Mouse (Mus musculus) adrenal gland (tissue): ENCODE measurements around the gene Pum1.
"Not testable (repeated sequence)": the region's sequence is repeated elsewhere in the genome, so short reads cannot be mapped to it uniquely, and the experiment has no call there.

Experiments used
- intact Hi-C: fragments of 180-260 bp; cut with DNase I; formaldehyde crosslinking; loops from one replicate; pipeline ENCODE4 v1.15.1; 2025
- long read RNA-seq, 2 experiments: library from polyadenylated mRNA; unstranded; transcript quantifications; one replicate each; pipeline ENCODE4 v2.0.0; 2020; ENCODE audit warnings: borderline replicate concordance in 1 of 2; ENCODE audit not compliant: insufficient replicate concordance in 1 of 2

Gene Pum1
- long read RNA-seq, experiment 1, full-length matches to known transcripts: 5 of 20 reads
- long read RNA-seq, experiment 1, partial matches to known transcripts: 4 of 20 reads
- long read RNA-seq, experiment 1, other reads (novel, unspliced or antisense): 11 of 20 reads
- long read RNA-seq, experiment 2, full-length matches to known transcripts: 3 of 20 reads
- long read RNA-seq, experiment 2, partial matches to known transcripts: 10 of 20 reads
- long read RNA-seq, experiment 2, other reads (novel, unspliced or antisense): 7 of 20 reads

DNA sequence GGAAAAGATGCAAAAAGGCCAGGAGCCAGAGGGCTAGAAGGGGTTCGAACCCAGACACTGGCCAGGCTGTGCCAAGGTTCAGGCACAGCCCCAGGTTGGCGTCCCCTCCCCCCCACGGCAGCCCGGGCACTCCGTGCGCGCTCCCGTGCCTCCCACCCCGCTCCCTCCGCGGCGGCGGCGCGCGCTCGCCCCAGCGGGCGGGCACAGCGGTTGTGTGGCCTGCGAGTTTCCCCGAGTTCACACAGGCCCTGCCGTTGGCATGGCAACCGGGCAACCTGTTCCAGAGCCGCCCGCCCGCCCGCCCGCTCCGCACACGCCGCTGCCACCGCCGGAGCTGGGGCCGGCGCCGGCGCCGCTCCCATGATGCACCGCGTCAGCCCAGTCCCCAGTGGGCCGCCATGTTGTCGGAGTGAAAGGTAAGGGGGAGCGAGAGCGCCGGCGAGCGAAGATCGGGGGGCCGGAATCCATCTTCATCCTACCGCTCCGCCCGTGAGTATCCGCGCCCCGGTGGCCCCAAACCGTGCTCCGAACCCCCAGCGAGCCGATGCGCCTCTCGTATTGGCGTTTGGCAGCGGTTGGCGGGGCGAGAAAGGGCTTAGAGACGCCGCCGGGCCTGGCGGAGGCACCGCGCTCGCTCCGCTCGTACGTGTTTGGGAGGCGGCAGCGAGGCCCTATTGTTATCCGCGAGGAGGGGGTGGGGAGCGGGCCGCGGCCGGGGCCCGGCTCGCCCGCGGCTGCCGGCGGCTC is at the start of gene Pum1:
TSS of gene Pum1 (plus strand) at position 343 of the 747 bp plus-strand sequence.
- intact Hi-C loops: no loop called here

DNA sequence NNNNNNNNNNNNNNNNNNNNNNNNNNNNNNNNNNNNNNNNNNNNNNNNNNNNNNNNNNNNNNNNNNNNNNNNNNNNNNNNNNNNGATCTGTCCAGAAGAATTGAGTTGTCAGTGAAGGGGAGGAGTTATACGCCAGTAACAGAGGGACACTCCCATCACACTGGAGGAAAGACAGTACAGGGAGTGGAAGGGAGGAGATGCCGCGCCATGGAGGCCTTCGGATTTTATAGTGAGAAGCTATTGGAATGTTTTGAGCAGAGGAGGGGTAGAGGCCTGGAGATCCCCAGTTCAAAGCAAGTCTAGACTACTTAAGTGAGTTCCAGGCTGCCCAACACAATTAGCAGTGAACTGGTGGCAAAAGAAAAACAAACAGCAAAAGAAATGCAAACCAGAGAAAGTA is 33.7 kb upstream of the Pum1 start:
- intact Hi-C loops: no loop called here

DNA sequence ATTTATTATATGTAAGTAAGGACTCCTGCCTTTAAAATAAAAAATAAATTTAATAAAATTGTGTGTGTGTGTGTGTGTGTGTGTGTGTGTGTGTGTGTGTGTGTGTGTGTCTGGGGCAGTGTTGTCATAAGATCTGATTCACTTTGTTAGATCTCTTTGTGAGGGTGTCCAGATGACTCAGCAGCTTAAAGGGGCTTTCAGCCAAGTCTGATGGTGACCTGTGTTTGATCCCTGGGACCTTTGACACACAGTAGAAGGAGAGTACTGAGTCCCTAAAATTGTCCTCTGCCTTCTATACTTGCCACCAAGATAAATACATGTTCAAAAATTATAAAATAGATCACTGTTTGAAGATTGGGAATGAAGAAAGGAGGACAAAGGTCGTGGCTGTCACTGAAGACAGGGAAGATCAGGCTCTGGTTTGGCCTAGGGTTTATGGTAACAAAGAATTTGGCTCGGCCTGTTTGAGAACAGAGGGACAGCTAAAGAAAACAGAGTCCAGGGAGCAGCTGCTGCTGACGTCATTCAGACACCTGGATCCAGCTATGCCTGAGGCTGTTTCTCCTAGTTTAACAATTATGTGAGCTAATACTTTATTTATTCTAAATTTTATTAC is 32.8 kb upstream of the Pum1 start:
- intact Hi-C loops: no loop called here

DNA sequence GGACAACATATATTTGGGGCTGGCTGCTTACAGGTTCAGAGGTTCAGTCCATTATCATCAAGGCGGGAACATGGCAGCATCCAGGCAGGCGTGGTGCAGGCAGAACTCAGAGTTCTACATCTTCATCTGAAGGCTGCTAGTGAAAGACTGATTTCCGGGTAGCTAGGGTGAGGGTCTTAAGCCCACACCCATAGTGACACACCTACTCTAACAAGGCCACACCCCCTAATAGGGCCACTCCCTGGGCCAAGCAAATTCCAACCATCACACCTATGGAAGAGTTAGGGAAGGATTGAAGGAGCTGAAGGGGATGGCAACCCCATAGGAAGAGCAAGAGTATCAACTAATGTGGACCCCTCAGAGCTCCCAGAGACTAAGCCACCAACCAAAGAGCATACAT is 28.0 kb upstream of the Pum1 start:
- intact Hi-C loops: not testable (repeated sequence)

DNA sequence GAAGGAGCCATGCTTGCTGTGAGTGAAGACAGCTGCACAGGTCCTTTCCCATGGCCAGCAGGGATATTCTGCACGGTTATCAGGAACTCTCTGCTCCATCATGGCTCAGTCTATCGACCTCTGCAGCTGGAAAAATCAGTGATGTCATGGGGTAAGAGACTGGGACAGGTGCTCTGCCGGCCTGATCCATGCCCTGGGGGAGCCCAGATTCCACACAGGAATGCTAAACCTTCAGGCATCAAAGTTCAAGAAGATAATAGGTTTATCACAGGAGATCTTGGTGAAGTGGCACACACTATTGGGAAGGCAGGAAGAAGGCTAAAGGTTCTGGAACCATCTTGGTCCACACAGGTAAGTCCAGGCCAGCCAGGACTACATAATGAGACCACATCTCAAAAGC is 26.4 kb upstream of the Pum1 start:
- intact Hi-C loops: no loop called here

DNA sequence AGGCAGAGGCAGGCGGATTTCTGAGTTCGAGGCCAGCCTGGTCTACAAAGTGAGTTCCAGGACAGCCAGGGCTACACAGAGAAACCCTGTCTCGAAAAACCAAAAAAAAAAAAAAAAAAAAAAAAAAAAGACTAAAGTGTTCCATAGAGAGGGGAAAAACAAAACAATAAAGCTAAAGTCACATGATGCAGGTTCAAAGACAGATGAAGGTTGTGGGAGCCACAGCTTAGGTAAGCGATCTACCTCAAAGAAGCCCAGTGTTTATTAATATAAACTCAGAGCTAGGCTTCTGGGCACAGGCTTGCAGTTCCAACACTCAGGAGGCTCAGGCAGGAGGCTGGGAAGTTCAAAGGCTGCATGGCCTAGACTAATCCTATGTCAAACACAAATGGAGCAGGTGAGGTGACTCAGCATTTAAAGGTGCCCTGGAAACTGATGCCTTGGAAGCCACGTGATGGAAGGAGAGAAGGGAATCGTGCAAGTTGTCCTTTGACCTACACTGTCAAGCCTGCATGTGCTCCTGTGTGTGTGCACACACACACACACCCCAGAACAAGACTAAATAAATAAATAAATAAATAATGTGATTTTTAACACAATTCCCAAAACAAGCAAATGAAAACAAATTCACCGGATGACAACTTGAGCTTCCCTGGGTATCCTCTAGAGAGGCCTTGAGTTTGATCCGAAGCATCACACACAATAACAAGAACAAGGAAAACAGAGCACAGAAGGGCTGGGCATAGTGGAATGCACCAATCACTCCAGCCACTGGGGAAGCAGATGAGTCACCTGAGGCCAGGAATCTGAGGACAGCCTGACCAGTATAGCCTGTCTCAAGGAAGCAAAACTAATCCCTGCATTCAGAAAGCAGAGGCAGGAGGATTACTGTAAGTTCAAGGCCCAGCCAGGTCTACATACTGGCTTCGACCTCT is 25.4 kb upstream of the Pum1 start:
- intact Hi-C loops: no loop called here

DNA sequence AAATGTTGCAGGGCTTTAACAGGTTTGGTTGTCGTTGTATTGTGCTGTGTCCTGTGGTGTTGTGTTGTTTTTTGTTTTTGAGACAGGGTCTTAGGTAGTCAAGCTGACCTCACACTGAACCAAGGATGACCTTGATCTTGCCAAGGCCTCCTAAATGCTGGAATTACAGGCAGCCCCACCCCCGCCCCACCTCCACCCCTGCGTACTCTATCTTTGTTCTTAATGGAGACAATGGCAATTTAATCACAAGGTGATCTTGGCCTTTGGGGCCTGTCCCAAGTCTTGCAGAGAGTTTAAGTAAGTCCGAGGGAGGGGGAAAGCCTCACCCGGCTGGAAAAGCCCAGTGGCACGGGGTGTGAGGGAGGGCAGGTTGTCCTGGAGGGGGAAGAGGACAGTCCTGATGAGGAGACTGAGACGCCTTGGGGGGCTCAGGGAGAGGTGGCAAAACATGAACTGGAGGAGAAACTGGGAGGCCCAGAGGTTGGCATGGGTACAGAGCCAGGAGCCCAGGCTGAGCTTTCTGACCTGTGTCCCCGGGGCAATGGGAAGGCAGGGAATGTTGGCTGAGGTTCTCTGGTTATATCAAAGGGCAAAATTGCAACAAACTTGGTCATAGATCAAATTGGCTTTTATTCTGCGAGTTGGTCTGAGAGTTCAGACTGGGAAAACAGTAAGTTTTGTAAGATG is 22.9 kb upstream of the Pum1 start:
- intact Hi-C loops: no loop called here

DNA sequence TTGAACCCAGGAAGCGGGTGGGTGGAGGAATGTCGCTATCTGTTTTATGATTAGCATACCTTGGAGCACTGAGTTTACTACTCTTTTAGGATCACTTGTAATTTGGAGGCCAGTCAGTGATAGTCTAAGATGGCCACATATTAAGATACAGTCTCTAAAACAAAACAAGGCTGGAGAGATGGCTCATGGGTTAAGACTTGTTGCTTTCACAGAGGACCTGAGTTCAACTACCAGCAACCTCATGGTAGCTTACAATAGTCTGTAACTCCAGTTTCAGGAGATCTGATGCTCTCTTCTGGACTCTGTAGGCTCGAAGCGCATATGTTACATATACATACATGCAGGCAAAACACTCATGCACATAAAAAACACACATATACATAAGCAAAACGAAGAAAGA is 20.7 kb upstream of the Pum1 start:
- intact Hi-C loops: no loop called here

DNA sequence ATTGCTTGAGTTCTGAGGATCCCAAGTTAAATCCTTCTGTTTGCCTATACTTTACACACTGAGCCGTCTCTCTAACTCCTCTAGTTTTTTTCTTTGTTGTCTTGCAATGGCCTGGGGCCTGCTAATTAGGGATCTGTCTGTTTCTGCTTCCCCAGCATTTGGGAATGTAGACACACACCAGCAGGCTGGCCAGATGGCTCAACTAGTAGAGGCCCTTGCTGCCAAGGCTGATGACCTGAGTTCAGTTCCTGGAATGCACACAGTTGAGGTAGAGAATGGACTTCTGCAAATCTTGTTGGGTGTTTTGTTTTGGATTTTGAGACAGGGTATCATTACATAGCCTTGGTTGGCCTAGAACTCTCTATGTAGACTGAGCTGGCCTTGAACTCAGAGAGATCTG is 17.7 kb upstream of the Pum1 start:
- intact Hi-C loops: no loop called here

DNA sequence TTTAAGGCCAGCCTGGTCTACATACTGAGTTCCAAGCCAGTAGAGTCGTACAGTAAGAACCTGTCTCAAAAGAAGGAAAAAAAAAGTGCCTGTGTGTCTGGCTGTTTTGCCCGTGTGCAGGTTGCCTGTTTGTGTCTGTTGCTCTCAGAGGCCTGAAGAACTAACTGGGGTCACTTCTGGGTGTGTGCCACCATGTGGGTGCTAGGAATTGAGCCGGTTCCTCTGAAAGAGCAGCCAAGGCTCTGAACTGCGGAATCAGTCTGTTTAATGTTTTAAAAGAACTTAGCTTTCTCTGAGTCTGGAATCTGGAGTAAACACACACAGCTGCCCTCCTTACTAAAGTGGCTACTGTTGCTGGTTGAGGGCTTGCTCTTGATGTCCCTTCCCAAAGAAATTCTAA is 11.8 kb upstream of the Pum1 start:
- intact Hi-C loops: no loop called here

DNA sequence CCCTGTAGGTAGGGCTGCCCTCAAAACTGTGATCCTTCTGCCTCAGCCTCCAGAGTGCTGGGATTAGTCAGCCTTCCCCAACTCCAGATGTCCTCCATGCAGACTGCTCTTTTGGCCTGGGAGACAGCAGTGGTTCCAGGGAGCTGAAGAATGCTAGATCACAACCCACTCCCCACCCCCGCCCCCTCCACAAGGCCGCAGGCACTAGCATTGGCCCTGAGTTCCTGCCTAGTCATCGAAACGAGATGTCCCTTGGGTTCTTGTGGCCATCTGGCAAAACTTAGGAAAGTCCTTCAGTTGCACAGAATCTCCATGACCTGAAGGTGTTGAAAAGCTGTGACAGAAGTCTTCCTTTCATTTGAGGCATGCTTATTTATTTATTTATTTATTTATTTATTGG is 10.6 kb upstream of the Pum1 start:
- intact Hi-C loops: no loop called here

DNA sequence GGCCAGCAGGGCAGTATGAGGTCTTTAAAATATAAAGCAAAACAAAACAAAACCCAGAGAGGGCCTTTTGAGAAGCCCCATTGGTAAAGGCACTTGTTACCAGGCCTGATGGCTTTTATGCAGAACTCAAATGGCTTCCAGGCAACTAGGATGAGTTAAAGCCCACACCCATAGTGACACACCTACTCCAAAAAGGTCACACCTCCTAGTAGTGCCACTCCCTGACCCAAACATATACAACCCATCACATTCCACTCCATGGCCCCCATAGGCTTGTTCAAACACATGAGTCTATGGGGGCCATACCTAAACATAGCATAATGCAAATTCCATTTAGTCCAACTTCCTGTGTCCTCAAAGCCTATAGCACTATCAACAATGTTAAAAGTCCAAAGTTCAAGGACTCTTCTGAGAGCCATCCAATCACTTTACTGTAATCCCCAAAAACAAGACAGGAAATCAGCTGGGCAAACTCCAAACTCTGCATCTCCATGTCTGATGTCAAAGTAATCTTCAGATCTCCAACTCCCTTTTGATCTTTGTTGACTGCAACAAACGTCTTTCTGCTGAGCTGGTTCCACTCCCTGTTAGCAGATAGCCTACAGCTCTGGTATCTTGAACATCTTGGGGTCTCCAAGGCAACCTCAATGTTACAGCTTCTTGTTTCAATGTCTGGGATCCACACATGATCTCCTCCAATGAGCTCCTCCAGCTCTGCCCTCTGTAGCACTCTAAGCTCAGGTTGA is 5.1 kb upstream of the Pum1 start:
- intact Hi-C loops: no loop called here

DNA sequence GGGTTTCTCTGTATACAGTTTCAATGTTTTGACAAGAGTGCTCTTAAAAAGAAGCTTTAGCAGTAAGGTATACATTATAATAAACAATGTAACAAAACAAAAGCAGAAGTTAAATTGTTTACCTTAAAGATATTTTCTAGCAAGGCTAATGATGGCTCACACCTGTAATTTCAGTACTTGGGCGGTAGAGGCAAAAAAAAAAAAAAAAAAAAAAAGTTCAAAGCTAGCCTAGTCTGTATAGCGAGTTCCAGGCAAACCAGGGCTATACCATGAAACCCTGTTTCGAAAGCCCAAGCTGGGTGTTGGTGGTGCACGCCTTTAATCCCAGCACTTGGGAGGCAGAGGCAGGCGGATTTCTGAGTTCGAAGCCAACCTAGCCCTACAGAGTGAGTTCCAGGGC is 3.7 kb upstream of the Pum1 start:
- intact Hi-C loops: no loop called here

DNA sequence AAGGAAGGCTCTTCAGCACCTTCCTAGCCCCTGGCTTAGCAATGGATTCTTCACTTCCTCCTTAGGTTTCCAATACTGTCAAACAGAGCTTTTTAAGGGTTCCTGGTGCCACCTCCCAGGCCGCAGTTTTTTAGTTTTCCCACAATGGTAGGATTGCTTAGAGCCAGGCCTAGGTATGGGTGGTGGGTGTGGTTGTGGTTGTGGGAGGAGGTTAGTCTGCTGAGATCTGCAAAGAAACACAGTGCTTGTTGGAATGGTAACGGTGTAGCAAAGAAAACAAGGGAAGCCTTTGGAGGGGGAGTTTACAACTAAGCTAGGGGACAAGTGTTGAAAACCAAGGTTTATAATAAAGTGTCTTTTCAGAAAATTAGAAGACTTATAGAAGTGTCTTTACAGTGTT is 3.0 kb upstream of the Pum1 start:
- intact Hi-C loops: no loop called here

DNA sequence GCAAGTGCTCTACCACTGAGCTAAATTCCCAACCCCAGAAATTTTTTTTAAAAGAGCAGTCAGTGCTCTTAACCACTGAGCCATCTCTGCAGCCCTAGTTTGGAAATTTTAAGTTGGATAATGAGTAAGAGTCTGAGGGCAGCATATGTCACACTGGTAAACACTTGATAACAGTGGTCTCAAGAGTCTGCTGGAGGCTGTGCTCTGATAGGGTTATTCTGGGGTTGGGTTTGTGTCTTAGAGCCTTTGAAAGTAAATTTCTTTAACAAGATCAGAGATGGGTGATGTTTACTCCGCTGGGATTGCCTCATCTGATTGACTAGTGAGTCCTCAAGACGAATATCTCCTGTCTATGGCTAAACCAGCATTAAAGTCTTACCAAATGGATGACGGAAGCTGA is 2.0 kb upstream of the Pum1 start:
- intact Hi-C loops: no loop called here

DNA sequence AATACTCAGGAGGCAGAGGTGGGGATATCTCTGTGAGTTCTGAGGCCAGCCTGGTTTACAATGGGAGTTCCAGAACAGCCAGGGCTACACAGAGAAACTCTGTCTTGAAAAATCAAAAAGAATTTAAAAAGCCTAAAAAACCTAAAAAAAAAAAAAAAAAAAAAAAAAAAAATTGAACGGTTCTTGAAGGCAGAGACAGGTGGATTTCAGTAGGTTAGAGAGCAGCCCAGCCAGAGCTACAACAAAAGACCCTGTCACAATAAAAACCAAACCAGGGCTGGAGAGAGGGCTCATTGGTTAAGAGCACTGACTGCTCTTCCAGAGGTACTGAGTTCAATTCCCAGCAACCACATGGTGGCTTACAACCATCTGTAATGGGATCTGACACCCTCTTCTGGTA is 816 bp upstream of the Pum1 start:
- intact Hi-C loops: not testable (repeated sequence)

DNA sequence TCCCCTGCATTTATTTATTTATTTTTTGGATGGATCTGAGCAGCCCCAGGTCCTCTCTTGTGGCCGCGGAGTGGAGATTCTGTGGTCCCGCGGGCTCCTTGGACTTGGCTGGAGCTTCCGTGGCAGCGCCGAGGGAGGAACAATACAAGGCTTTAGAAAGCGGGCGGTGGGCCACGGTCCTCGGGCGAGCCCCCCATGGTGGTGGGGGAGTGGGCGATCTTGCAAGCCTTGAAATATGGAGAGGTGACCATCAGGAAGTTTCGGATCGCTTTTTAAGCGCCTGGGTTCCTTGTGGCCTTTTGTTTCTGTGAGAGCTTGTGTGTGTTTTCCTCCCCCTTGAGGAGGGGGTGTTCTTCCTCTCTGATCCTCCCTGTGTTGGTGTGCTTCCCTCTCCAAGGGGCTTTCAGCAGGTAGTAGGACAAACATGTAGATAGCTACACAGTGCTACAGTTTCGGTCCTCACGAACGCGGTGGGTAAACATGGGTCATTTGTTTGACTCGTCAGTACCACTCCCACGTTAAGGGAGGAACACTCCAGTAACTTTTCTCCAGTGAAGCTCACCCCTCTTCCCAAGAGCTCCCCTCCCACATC is 785 bp downstream of the Pum1 start:
- intact Hi-C loops: no loop called here

DNA sequence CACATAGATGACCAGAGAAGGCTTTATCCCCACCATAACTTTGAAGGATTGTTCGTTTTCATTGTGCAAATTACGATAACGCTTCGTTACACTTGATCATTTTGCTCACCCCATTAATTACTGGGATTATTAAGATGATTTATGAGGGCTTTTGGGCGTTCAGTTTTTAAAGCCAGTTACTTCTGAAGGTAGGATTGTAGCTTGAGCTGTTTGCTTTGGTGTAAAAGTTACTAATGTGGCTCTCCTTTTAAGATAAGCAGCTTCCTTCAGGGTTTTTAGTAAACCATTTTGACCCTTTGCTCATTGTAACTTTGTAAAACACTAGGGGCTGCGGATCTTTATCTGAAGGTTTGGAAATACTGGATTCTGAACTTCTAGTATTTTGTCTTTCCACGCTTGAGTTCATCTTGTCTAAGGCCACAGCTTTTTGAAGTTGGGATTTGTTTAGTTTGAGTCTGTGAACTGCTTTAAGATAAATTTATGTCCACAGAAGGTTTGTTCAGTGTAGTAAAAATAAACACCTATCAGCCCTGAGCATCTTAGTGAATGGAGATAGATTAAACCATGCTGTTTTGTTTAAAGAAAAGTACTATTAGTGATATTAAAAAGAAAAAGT is 1.4 kb downstream of the Pum1 start:
- intact Hi-C loops: no loop called here

DNA sequence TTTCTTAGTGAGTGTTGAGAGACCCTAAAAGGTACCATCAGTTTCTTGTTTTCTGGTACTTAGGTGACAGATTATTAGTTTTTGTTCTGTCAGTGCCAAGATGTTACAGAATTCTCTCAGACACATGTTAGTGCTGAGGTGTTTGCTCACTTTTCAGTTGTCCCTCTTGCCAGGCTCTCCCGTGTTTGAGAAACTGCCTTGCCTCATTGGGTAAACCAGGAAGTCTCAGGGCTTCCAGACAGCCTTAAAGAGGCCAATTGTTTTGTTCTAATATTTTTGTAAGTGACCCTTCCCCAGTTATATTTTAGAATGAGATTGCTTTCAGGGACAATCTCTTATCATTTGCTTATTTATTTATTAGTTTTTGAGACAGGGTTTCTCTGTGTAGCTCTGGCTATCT is 2.1 kb downstream of the Pum1 start:
- intact Hi-C loops: no loop called here

DNA sequence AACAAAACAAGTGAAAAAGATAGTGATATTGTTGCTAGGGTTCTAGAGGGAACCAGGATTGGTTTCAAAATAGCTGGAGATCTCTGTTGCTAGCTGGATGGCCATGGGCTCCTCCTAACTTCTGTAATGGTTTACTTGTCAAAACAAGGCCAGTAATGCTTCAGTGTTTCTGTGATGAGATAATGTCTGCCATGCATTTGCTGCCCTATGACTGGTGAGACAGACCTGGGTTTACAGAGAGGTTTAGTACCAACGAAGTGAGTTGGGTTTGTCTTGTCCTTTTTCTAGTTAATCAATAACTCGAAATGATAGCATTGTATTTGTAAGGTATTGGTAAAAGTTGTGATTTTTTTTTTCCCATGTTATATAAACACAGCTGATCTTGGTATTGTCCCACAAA is 4.6 kb downstream of the Pum1 start:
- intact Hi-C loops: no loop called here
